Mouse (Mus musculus) midbrain, embryonic 10.5 days (tissue): ENCODE measurements at regions not wholly inside any gene's neighbourhood (a gene's known extent, or its start where the extent isn't known, plus 50 kb on each side); places are given as distances from the start of the nearest gene placed in this dataset.

Experiments
- DNase-seq: peaks from one replicate; pipeline ENCODE4 v3.0.0-alpha.2; 2017; ENCODE audit warnings: low spot score
- H3K27ac ChIP-seq: fragments of 300-500 bp; sonication (generic); replicated peaks from 2 replicates; pipeline ENCODE4 v1.5.1; 2016; ENCODE audit warnings: mild to moderate bottlenecking
- H3K27me3 ChIP-seq: fragments of 300-500 bp; sonication (generic); 2 replicates; pipeline ENCODE4 v1.6.1; 2016; ENCODE audit warnings: low read depth, mild to moderate bottlenecking; ENCODE audit not compliant: poor library complexity, severe bottlenecking
- H3K36me3 ChIP-seq: fragments of 300-500 bp; sonication (generic); 2 replicates; pipeline ENCODE4 v1.6.1; 2016; ENCODE audit warnings: mild to moderate bottlenecking, moderate library complexity
- H3K4me1 ChIP-seq: fragments of 300-500 bp; sonication (generic); 2 replicates; pipeline ENCODE4 v1.6.1; 2016
- H3K4me3 ChIP-seq: fragments of 300-500 bp; sonication (generic); 2 replicates; pipeline ENCODE4 v1.5.1; 2016; ENCODE audit warnings: mild to moderate bottlenecking, moderate library complexity
- H3K9me3 ChIP-seq: fragments of 300-500 bp; sonication (generic); replicated peaks from 2 replicates; pipeline ENCODE4 v1.6.1; 2016; ENCODE audit warnings: mild to moderate bottlenecking
- WGBS: fragments of 180-500 bp; shearing (Covaris S2); methylation state at CpG from one replicate; pipeline ENCODE4 v1.1.7; 2016; 5-methylcytosine and 5-hydroxymethylcytosine counted together

GRCm38 (mm10) chr10:118769751-118770150 lies 100.3 kb downstream of the Dyrk2 start:
- Histone ChIP-seq H3K27ac (no peak overlapping the region), H3K36me3 (no peaks in the 10 kb centered on the region), H3K4me1 (peaks cover 6% of the 10 kb centered on the region; the same call in 1 of the 2 replicates), H3K4me3 (no peak overlapping the region), H3K9me3 (no peaks in the 10 kb centered on the region), H3K27me3 (no peaks in the 10 kb centered on the region)
- WGBS, result 90% methylated on average over 4 of the region's 4 CpGs
- DNase-seq, result no peak

- DNase-seq, result no peak
- no peaks in the 10 kb centered on the region for H3K4me1 ChIP-seq
- H3K9me3 ChIP-seq, result no peaks in the 10 kb centered on the region
- no peak overlapping the region for H3K4me3 ChIP-seq
- no peaks in the 10 kb centered on the region for H3K27me3 ChIP-seq
- no peak overlapping the region for H3K27ac ChIP-seq
- no peaks in the 10 kb centered on the region for H3K36me3 ChIP-seq
- 94% methylated on average over 10 of the region's 10 CpGs for WGBS
Measured at GRCm38 (mm10) chr10:118778656-118779055, 91.4 kb downstream of the Dyrk2 start.

- H3K27me3 ChIP-seq, result no peaks in the 10 kb centered on the region
- WGBS, result 94% methylated on average over 10 of the region's 10 CpGs
- H3K9me3 ChIP-seq, result no peaks in the 10 kb centered on the region
- no peaks in the 10 kb centered on the region for H3K4me1 ChIP-seq
- DNase-seq, result no peak
- H3K36me3 ChIP-seq, result no peaks in the 10 kb centered on the region
- H3K27ac ChIP-seq, result no peak overlapping the region
- no peak overlapping the region for H3K4me3 ChIP-seq
Measured at GRCm38 (mm10) chr10:118780831-118781569, 89.0 kb downstream of the Dyrk2 start.

GRCm38 (mm10) chr10:118781811-118782232 lies 88.2 kb downstream of the Dyrk2 start:
- Histone ChIP-seq H3K27ac (no peak overlapping the region), H3K9me3 (no peaks in the 10 kb centered on the region), H3K27me3 (no peaks in the 10 kb centered on the region), H3K36me3 (no peaks in the 10 kb centered on the region), H3K4me1 (no peaks in the 10 kb centered on the region), H3K4me3 (no peak overlapping the region)
- no peak for DNase-seq
- 90% methylated on average over 10 of the region's 10 CpGs for WGBS

GRCm38 (mm10) chr10:118782646-118783045 lies 87.4 kb downstream of the Dyrk2 start:
- 87% methylated on average over 6 of the region's 6 CpGs for WGBS
- no peaks in the 10 kb centered on the region for H3K36me3 ChIP-seq
- no peak overlapping the region for H3K4me3 ChIP-seq
- no peak overlapping the region for H3K27ac ChIP-seq
- no peaks in the 10 kb centered on the region for H3K4me1 ChIP-seq
- H3K27me3 ChIP-seq, result no peaks in the 10 kb centered on the region
- H3K9me3 ChIP-seq, result no peaks in the 10 kb centered on the region
- no peak for DNase-seq

GRCm38 (mm10) chr10:118787280-118787690 lies 82.7 kb downstream of the Dyrk2 start:
- 88% methylated on average over 8 of the region's 8 CpGs for WGBS

GRCm38 (mm10) chr10:118792352-118793100 lies 77.5 kb downstream of the Dyrk2 start:
- Histone ChIP-seq H3K4me1 (peaks cover 10% of the 10 kb centered on the region; the same call in 1 of the 2 replicates), H3K27ac (no peak overlapping the region), H3K36me3 (no peaks in the 10 kb centered on the region), H3K4me3 (no peak overlapping the region), H3K9me3 (no peaks in the 10 kb centered on the region), H3K27me3 (no peaks in the 10 kb centered on the region)
- DNase-seq, result no peak
- 91% methylated on average over 15 of the region's 15 CpGs for WGBS

More at GRCm38 (mm10) chr10:118787280-118787690, 82.7 kb downstream of the Dyrk2 start:
- Histone ChIP-seq H3K27ac (no peak overlapping the region), H3K9me3 (no peaks in the 10 kb centered on the region), H3K4me1 (no peaks in the 10 kb centered on the region), H3K4me3 (no peak overlapping the region), H3K27me3 (no peaks in the 10 kb centered on the region), H3K36me3 (no peaks in the 10 kb centered on the region)
- no peak for DNase-seq

- WGBS, result 96% methylated on average over 2 of the region's 2 CpGs
- H3K27me3 ChIP-seq, result no peaks in the 10 kb centered on the region
Measured at GRCm38 (mm10) chr10:118793794-118794193, 76.2 kb downstream of the Dyrk2 start.

GRCm38 (mm10) chr10:118794395-118795060 lies 75.5 kb downstream of the Dyrk2 start:
- H3K36me3 ChIP-seq, result no peaks in the 10 kb centered on the region
- no peak overlapping the region for H3K27ac ChIP-seq
- H3K4me3 ChIP-seq, result no peak overlapping the region
- peaks cover 10% of the 10 kb centered on the region; the same call in 1 of the 2 replicates for H3K4me1 ChIP-seq
- H3K27me3 ChIP-seq, result no peaks in the 10 kb centered on the region
- WGBS, result 68% methylated on average over 9 of the region's 9 CpGs
- no peaks in the 10 kb centered on the region for H3K9me3 ChIP-seq
- no peak for DNase-seq

More at GRCm38 (mm10) chr10:118793794-118794193, 76.2 kb downstream of the Dyrk2 start:
- no peaks in the 10 kb centered on the region for H3K9me3 ChIP-seq
- no peaks in the 10 kb centered on the region for H3K36me3 ChIP-seq
- DNase-seq, result no peak
- peaks cover 10% of the 10 kb centered on the region; the same call in 1 of the 2 replicates for H3K4me1 ChIP-seq
- no peak overlapping the region for H3K4me3 ChIP-seq
- H3K27ac ChIP-seq, result no peak overlapping the region

- DNase-seq, result no peak
- peaks cover 10% of the 10 kb centered on the region; the same call in 1 of the 2 replicates for H3K4me1 ChIP-seq
- no peak overlapping the region for H3K27ac ChIP-seq
- whole genome bisulfite sequencing, result 78% methylated on average over 3 of the region's 3 CpGs
- H3K4me3 ChIP-seq, result no peak overlapping the region
- H3K36me3 ChIP-seq, result no peaks in the 10 kb centered on the region
- no peaks in the 10 kb centered on the region for H3K27me3 ChIP-seq
- no peaks in the 10 kb centered on the region for H3K9me3 ChIP-seq
Measured at GRCm38 (mm10) chr10:118795061-118795407, 75.0 kb downstream of the Dyrk2 start.

- Histone ChIP-seq H3K9me3 (no peaks in the 10 kb centered on the region), H3K4me1 (peaks cover 10% of the 10 kb centered on the region; the same call in 1 of the 2 replicates), H3K36me3 (no peaks in the 10 kb centered on the region), H3K4me3 (no peak overlapping the region), H3K27ac (no peak overlapping the region), H3K27me3 (no peaks in the 10 kb centered on the region)
- 86% methylated on average over 7 of the region's 7 CpGs for WGBS
- DNase-seq, result no peak
Measured at GRCm38 (mm10) chr10:118796512-118796911, 73.5 kb downstream of the Dyrk2 start.

- Histone ChIP-seq H3K27me3 (no peaks in the 10 kb centered on the region), H3K27ac (no peak overlapping the region), H3K4me3 (no peak overlapping the region), H3K4me1 (peaks cover 10% of the 10 kb centered on the region; the same call in 1 of the 2 replicates), H3K9me3 (no peaks in the 10 kb centered on the region), H3K36me3 (no peaks in the 10 kb centered on the region)
- WGBS, result 81% methylated on average over 5 of the region's 5 CpGs
- DNase-seq, result no peak
Measured at GRCm38 (mm10) chr10:118797256-118797655, 72.8 kb downstream of the Dyrk2 start.
